Mouse (Mus musculus) kidney, embryonic 16.5 days (tissue): ENCODE measurements around the gene Gm34653. TPM values are rescaled to one million over a fixed set of nuclear protein-coding genes. Genes with fewer than 3 reads are reported as not detected.
"Not testable (repeated sequence)": the region's sequence is repeated elsewhere in the genome, so short reads cannot be mapped to it uniquely, and the experiment has no call there.

Experiments used
- ATAC-seq: fragments of 200-750 bp; cut with Nextera tagmentation; 2 replicates; pipeline ENCODE4 v1.8.0; 2017; ENCODE audit warnings: moderate TSS enrichment; ENCODE audit not compliant: low FRiP score, low TSS enrichment
- H3K27ac ChIP-seq: fragments of 300-500 bp; sonication (generic); 2 replicates; pipeline ENCODE4 v1.5.1; 2014; ENCODE audit warnings: low read length
- H3K27me3 ChIP-seq: fragments of 300-500 bp; sonication (generic); 2 replicates; pipeline ENCODE4 v1.6.1; 2014; ENCODE audit warnings: low read length, control low read depth, mixed read lengths; ENCODE audit not compliant: insufficient read depth
- H3K36me3 ChIP-seq: fragments of 300-500 bp; sonication (generic); 2 replicates; pipeline ENCODE4 v1.6.1; 2014; ENCODE audit warnings: low read length, control low read depth, mixed read lengths; ENCODE audit not compliant: insufficient read depth
- H3K4me1 ChIP-seq: fragments of 300-500 bp; sonication (generic); 2 replicates; pipeline ENCODE4 v1.6.1; 2014; ENCODE audit warnings: low read length, control low read depth, mixed read lengths; ENCODE audit not compliant: insufficient read depth
- H3K4me2 ChIP-seq: fragments of 300-500 bp; sonication (generic); replicated peaks from 2 replicates; pipeline ENCODE4 v1.6.1; 2014; ENCODE audit warnings: low read depth, low read length
- H3K4me3 ChIP-seq: fragments of 300-500 bp; sonication (generic); 2 replicates; pipeline ENCODE4 v1.5.1; 2014; ENCODE audit warnings: mild to moderate bottlenecking, low read length
- H3K9ac ChIP-seq: fragments of 300-500 bp; sonication (generic); replicated peaks from 2 replicates; pipeline ENCODE4 v1.6.1; 2014; ENCODE audit warnings: low read length
- H3K9me3 ChIP-seq: fragments of 300-500 bp; sonication (generic); 2 replicates; pipeline ENCODE4 v1.6.1; 2016; ENCODE audit warnings: low read length, control low read depth
- WGBS: fragments of 180-500 bp; shearing (Covaris S2); extraction: QIAGEN DNeasy Blood & Tissue Kit; methylation state at CpG from one replicate; pipeline ENCODE4 v1.1.7; 2014; 5-methylcytosine and 5-hydroxymethylcytosine counted together
- polyA plus RNA-seq: library from polyadenylated mRNA; unstranded; fragments of >200 nt; fragmentation: Nextera tagmentation; extraction: Ambion mirVana; gene quantifications from 2 replicates; pipeline ENCODE4 v1.2.1, GENCODE M21; 2015

Gm34653 gene
- polyA plus RNA-seq, 1 experiment from 2014 or later = not detected

GRCm38 (mm10) chr2:34801516-34802482, 31.0 kb upstream of the Gm34653 start:
- Histone ChIP-seq H3K27ac (peak overlapping the region; percentile 91), H3K9ac (peak overlapping the region; percentile 84), H3K4me2 (peak overlapping the region; percentile 44), H3K36me3 (0 out of 2 replicates have a peak, but pooled peaks cover 3% of the 10 kb centered on the region), H3K4me3 (peak overlapping the region; percentile 72), H3K4me1 (peaks cover 30% of the 10 kb centered on the region), H3K9me3 (no peaks in the 10 kb centered on the region), H3K27me3 (no peaks in the 10 kb centered on the region)
- 5% methylated on average over 39 of the region's 39 CpGs for WGBS
- ATAC-seq = peak; percentile 95

DNA sequence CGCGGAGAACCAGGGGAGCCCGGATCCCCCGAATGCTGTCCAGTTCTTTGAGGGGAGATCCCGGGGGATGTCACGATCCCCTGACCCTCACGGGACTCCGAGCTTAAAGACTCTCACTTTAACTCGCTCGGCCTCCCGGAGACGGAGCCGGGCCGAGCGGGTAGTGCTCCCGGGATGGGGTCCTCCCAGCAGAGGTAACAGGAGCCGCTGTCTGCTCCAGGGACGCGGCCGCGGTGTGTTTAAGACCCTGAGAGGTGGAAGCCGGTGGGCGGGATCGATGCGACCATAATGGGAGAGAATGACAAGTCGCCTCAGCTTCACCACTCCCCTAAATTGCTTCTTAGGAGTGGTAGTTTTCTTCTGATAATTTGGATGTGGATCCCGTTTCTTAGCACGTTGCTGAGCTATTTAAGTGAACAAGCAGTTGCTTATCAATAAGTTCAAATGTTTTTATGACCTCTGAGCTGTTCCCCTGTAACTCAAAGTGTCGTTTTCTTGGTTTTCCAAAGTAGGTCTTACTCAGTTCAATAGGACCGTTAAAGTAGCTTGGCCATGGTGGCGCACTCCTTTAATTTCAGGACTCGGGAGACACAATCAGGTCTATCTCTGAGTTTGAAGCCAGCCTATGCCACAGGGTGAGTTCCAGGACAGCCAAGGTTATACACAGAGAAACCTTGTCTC, 30.1 kb upstream of the Gm34653 start:
- peak overlapping the region; percentile 84 for H3K9ac ChIP-seq
- H3K9me3 ChIP-seq, H3K36me3 ChIP-seq, H3K27me3 ChIP-seq: not testable (repeated sequence)
- peak overlapping the region; percentile 91 for H3K27ac ChIP-seq
- peak overlapping the region; percentile 64 for H3K4me2 ChIP-seq
- under 1% methylated on average over 27 of the region's 32 CpGs for WGBS
- H3K4me1 ChIP-seq = peaks cover 30% of the 10 kb centered on the region
- ATAC-seq = peak; percentile 57
- H3K4me3 ChIP-seq = peak overlapping the region; percentile 72

DNA sequence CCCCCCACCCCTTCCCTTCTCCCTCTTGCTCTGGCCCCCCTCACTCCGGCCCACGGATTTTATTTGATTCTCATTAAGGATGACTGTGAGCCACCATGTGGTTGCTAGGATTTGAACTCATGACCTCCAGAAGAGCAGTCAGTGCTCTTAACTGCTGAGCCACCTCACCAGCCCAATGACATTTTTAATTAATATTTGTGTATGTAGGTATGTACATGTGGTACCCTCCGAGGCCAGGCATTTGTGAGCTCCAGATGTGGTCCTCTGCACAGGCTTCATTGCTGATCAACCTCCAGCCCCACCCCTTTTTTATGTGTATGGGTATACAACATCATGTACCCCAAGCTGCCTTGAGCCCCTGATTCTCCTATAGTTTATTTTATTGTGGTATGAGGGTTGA, 29.1 kb upstream of the Gm34653 start:
- H3K9ac ChIP-seq = no peak overlapping the region

DNA sequence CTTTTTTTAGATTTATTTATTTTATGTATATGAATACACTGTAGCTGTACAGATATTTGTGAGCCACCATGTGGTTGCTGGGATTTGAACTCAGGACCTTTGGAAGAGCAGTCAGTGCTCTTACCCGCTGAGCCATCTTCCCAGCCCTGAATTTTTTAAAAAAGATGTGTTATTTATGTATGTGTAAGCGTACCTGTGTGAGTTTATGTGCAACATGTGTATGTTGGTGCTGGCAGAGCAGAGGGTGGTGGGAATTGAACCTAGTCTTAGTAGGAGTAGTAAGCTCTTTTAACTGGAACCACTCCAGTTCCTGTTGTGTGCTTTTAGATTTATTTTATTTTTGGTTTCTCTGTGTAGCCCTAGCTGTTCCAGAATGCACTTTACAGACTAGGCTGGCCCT, 28.6 kb upstream of the Gm34653 start:
- no peaks in the 10 kb centered on the region for H3K9me3 ChIP-seq
- no peak overlapping the region for H3K9ac ChIP-seq
- H3K4me1 ChIP-seq = peaks cover 24% of the 10 kb centered on the region
- H3K4me2 ChIP-seq = no peak overlapping the region
- H3K4me3 ChIP-seq = no peak overlapping the region
- no peaks in the 10 kb centered on the region for H3K27me3 ChIP-seq
- peaks cover 11% of the 10 kb centered on the region; the same call in 1 of the 2 replicates for H3K36me3 ChIP-seq
- H3K27ac ChIP-seq = no peak overlapping the region
- no peak for ATAC-seq
- 94% methylated on average over 2 of the region's 2 CpGs for WGBS

More for the DNA sequence above, 29.1 kb upstream of the Gm34653 start:
- Histone ChIP-seq H3K4me2 (peak overlapping the region; percentile 46), H3K4me3 (peak overlapping the region; percentile 26), H3K27me3 (no peaks in the 10 kb centered on the region), H3K36me3 (peaks cover 11% of the 10 kb centered on the region; the same call in 1 of the 2 replicates), H3K9me3 (no peaks in the 10 kb centered on the region), H3K27ac (no peak overlapping the region), H3K4me1 (peaks cover 28% of the 10 kb centered on the region)
- no peak for ATAC-seq
- WGBS = 61% methylated on average over 3 of the region's 3 CpGs

GRCm38 (mm10) chr2:34804815-34805214, 28.0 kb upstream of the Gm34653 start:
- ATAC-seq = no peak
- H3K4me1 ChIP-seq = peaks cover 24% of the 10 kb centered on the region

DNA sequence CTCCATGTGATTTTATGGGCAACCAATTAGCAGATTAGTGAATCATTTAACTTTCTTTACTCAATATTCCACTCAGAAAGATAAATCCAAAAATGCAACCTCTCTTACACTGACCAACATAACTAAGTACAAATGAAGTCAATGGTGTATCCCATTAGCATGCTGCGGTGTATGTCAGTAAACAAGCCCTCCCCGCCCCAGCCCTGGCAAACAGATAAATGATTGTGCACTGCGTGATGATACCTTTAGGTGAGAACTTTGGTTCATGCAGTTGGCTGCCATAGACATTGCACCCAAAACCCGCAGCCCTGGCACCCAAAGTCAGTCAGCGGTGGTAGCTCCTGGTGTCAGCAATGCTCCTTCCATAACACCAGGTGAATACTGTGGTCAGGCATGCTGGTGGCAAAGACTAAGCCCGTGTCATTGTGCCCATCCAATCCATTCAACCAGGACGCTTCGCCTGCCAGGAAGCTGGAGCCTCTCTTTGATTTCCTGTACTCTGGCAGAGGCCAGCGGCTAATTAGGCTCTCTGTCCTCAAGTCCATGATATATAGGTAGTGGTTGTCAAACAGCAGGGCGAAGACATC, 27.4 kb upstream of the Gm34653 start:
- H3K27me3 ChIP-seq = no peaks in the 10 kb centered on the region
- peaks cover 11% of the 10 kb centered on the region; the same call in 1 of the 2 replicates for H3K36me3 ChIP-seq
- no peak overlapping the region for H3K4me2 ChIP-seq
- 80% methylated on average over 10 of the region's 10 CpGs for WGBS
- no peak overlapping the region for H3K27ac ChIP-seq
- no peak overlapping the region for H3K4me3 ChIP-seq
- H3K9ac ChIP-seq = no peak overlapping the region; the same call in 1 of the 2 replicates
- no peak for ATAC-seq
- H3K4me1 ChIP-seq = peaks cover 18% of the 10 kb centered on the region
- H3K9me3 ChIP-seq = no peaks in the 10 kb centered on the region

More at GRCm38 (mm10) chr2:34804815-34805214, 28.0 kb upstream of the Gm34653 start:
- Histone ChIP-seq H3K4me2 (no peak overlapping the region), H3K27ac (no peak overlapping the region), H3K9ac (no peak overlapping the region), H3K9me3 (no peaks in the 10 kb centered on the region), H3K4me3 (no peak overlapping the region), H3K27me3 (no peaks in the 10 kb centered on the region), H3K36me3 (peaks cover 11% of the 10 kb centered on the region; the same call in 1 of the 2 replicates)
- WGBS = 63% methylated on average over 1 of the region's 1 CpGs

GRCm38 (mm10) chr2:34808057-34808456, 24.8 kb upstream of the Gm34653 start:
- peaks cover 17% of the 10 kb centered on the region for H3K4me1 ChIP-seq
- H3K9me3 ChIP-seq = no peaks in the 10 kb centered on the region
- H3K27me3 ChIP-seq = no peaks in the 10 kb centered on the region
- H3K4me3 ChIP-seq = no peak overlapping the region
- H3K4me2 ChIP-seq = no peak overlapping the region
- H3K36me3 ChIP-seq = peaks cover 21% of the 10 kb centered on the region
- H3K9ac ChIP-seq = no peak overlapping the region
- 67% methylated on average over 2 of the region's 2 CpGs for WGBS
- no peak for ATAC-seq
- H3K27ac ChIP-seq = no peak overlapping the region

DNA sequence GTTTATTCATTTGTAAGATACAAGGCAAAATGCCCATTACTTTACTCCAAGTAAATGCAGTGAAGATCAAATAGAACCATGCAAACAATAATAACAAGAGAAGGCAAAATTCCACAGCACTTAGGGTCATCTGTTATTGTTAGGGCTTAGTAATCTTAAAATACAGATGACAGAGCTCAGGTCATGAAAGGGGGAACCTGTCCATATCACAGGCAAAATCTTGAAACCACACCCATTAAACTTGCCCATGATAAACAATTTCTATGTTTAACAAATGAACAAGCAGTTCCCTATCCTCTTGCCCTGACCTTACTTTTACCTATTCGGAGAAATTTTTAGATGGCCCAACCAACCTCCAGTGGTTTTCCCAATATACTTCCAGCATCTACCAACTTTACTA, 23.2 kb upstream of the Gm34653 start:
- no peak overlapping the region for H3K27ac ChIP-seq
- WGBS = 93% methylated on average over 1 of the region's 1 CpGs
- no peak overlapping the region for H3K9ac ChIP-seq
- H3K9me3 ChIP-seq = no peaks in the 10 kb centered on the region
- peaks cover 26% of the 10 kb centered on the region for H3K36me3 ChIP-seq
- peaks cover 5% of the 10 kb centered on the region; the same call in 1 of the 2 replicates for H3K4me1 ChIP-seq
- H3K27me3 ChIP-seq = no peaks in the 10 kb centered on the region
- H3K4me3 ChIP-seq = no peak overlapping the region
- no peak overlapping the region for H3K4me2 ChIP-seq
- no peak for ATAC-seq

DNA sequence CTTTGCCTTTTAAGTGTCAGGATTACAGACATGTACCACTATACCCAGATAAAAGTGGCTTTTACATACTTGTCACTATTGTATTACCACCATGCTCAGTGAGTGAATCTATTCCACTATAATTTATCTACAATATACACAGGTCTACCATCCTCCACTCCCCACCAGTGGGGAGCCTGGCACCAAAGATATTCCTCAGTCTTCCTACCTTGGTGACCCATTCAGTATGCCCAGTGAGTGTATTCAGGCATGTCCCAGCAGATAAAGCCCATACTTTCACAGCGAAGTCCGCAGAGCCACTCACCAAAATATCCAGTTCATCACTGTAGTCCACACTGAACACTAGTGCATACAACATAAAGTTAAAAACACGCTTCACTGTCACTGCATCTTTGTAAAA, 22.0 kb upstream of the Gm34653 start:
- no peak overlapping the region for H3K4me2 ChIP-seq
- 96% methylated on average over 3 of the region's 3 CpGs for WGBS
- H3K4me3 ChIP-seq = no peak overlapping the region
- no peak overlapping the region for H3K27ac ChIP-seq
- ATAC-seq = no peak
- no peaks in the 10 kb centered on the region for H3K4me1 ChIP-seq
- H3K9ac ChIP-seq = no peak overlapping the region
- H3K36me3 ChIP-seq = peaks cover 26% of the 10 kb centered on the region
- H3K27me3 ChIP-seq = no peaks in the 10 kb centered on the region
- no peaks in the 10 kb centered on the region for H3K9me3 ChIP-seq
